Mouse (Mus musculus): ENCODE results near the gene Sumf1. TPM values are rescaled to one million over a fixed set of nuclear protein-coding genes. Genes with fewer than 3 reads are reported as not detected.

Sumf1 gene
- polyA plus RNA-seq, 1 experiment from 2014 or later = 16.2 TPM

DNA sequence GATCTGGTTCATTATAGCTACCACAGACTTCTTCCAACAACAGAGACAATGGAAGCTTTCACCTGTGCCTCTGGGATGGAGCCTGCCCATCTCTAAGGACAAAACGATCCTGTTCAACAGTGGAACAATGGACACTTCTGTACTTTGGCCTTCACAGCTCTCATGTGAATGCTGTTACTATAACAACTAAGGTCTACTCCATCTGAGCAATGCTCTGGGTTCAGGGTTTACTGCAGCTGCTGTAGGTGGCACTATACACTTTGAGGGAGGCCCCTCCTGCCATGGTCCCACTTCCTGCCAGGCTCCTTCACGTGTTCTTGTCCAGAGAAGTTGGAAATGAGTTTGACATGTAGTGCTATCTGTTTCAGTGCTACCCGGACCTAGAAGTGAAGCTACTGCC is 36.9 kb downstream of the Sumf1 start:
- 58% methylated on average over 3 of the region's 3 CpGs for WGBS
- H3K4me1 ChIP-seq (replicated peaks; ENCODE audit: control insufficient read depth, insufficient read depth, low read length) = no peaks in the 10 kb centered on the region
- H3K36me3 ChIP-seq (ENCODE audit: control insufficient read depth, insufficient read depth, low read length) = no peaks in the 10 kb centered on the region
- H3K9me3 ChIP-seq (ENCODE audit: control insufficient read depth, low read length) = no peaks in the 10 kb centered on the region
- H3K4me2 ChIP-seq = no peak overlapping the region
- H3K4me3 ChIP-seq (ENCODE audit: low read depth, low read length) = no peak overlapping the region
- H3K9ac ChIP-seq (ENCODE audit: low read depth, low read length) = no peak overlapping the region
- no peak for DNase-seq (ENCODE audit: low spot score)
- ATAC-seq (replicated peaks; ENCODE audit: low FRiP score) = no peak
- H3K27ac ChIP-seq (ENCODE audit: low read depth, low read length) = no peak overlapping the region
- no peaks in the 10 kb centered on the region for H3K27me3 ChIP-seq (replicated peaks; ENCODE audit: control insufficient read depth, insufficient read depth, low read length)

DNA sequence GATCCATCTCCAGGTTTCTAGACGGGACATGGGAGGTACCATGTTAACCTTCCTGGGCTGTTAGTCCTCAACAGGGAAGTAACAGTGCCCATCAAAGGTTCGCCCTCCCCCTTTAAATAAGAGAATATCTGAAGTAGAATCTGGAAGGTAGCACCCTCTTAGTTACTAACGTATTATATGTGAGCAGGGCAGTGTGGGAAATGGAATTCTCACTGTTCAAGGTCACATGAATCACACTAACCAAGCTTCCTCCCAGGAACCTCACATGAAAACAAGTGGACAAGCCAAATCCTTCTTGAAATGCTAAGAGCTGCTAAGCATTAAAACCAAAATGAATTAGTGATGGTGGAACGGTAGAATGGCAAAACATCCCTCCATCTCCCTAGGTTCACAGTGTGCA is 38.7 kb downstream of the Sumf1 start:
- 88% methylated on average over 4 of the region's 4 CpGs for WGBS
- ATAC-seq (replicated peaks; ENCODE audit: low FRiP score) = no peak
- H3K9me3 ChIP-seq (ENCODE audit: control insufficient read depth, low read length) = no peaks in the 10 kb centered on the region
- no peak overlapping the region for H3K27ac ChIP-seq (ENCODE audit: low read depth, low read length)
- no peak overlapping the region for H3K9ac ChIP-seq (ENCODE audit: low read depth, low read length)
- no peak overlapping the region for H3K4me2 ChIP-seq
- no peaks in the 10 kb centered on the region for H3K4me1 ChIP-seq (replicated peaks; ENCODE audit: control insufficient read depth, insufficient read depth, low read length)
- H3K36me3 ChIP-seq (ENCODE audit: control insufficient read depth, insufficient read depth, low read length) = no peaks in the 10 kb centered on the region; the same call in 1 of the 2 replicates
- no peak overlapping the region for H3K4me3 ChIP-seq (ENCODE audit: low read depth, low read length)
- DNase-seq (ENCODE audit: low spot score) = no peak
- H3K27me3 ChIP-seq (replicated peaks; ENCODE audit: control insufficient read depth, insufficient read depth, low read length) = no peaks in the 10 kb centered on the region

DNA sequence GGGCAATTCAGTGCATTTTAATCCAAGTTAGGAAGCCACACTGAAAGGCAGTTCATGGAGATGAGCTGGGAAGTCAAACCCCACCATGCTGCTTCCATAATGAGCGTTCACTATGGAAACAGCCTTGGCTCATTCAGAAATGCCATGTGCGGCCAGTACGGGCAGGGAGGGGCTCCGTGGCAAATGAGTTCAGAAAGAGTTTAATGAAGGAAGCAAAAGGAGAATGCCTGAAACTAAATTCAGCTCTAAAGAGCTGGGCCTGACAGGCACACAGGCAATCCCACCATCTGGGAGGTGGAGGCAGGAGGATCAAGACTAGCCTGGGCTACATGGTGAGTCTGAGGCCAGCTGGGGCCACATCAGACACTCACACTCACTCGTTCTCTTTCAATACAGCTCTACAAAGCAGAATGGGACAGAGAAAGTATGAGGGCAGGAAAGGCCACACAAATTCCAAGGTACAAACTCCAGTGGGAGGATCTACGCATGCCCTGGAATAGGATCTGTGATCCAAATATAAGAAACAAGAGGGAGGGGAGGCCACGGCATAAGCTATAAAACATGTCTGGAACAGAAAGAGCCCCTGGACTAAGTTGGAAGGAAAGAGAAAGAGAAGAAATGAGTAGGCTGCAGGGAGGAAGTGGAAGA is 39.3 kb downstream of the Sumf1 start:
- Histone ChIP-seq H3K9me3 (ENCODE audit: control insufficient read depth, low read length) (no peaks in the 10 kb centered on the region), H3K36me3 (ENCODE audit: control insufficient read depth, insufficient read depth, low read length) (no peaks in the 10 kb centered on the region; the same call in 1 of the 2 replicates), H3K4me2 (no peak overlapping the region), H3K4me3 (ENCODE audit: low read depth, low read length) (no peak overlapping the region), H3K27ac (ENCODE audit: low read depth, low read length) (no peak overlapping the region), H3K9ac (ENCODE audit: low read depth, low read length) (no peak overlapping the region), H3K4me1 (replicated peaks; ENCODE audit: control insufficient read depth, insufficient read depth, low read length) (no peaks in the 10 kb centered on the region), H3K27me3 (replicated peaks; ENCODE audit: control insufficient read depth, insufficient read depth, low read length) (no peaks in the 10 kb centered on the region)
- ATAC-seq (replicated peaks; ENCODE audit: low FRiP score) = no peak
- 88% methylated on average over 7 of the region's 7 CpGs for WGBS
- no peak for DNase-seq (ENCODE audit: low spot score)

DNA sequence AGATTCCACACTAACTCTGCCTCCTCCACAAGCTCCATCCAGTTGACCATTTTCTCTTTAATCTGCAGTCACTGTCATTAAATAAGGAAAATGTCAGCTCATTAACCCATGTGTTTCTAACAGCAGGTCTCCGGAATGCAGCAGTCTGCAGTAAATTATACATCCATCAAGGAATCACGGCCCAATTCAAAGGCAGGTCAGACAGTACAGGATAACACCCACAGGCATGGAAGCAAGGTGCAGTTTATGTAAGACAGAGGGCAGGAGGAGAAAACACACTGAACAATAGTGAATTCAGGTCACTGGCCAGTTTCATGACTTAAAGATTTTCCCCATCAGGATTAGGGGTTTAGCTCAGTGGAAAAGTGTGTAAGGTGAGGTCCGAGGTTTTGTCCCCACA is 40.1 kb downstream of the Sumf1 start:
- no peak overlapping the region for H3K9ac ChIP-seq (ENCODE audit: low read depth, low read length)
- ATAC-seq (replicated peaks; ENCODE audit: low FRiP score) = no peak
- no peak for DNase-seq (ENCODE audit: low spot score)
- H3K27me3 ChIP-seq (replicated peaks; ENCODE audit: control insufficient read depth, insufficient read depth, low read length) = no peaks in the 10 kb centered on the region
- H3K4me2 ChIP-seq = no peak overlapping the region
- WGBS = 83% methylated on average over 3 of the region's 3 CpGs
- no peak overlapping the region for H3K4me3 ChIP-seq (ENCODE audit: low read depth, low read length)
- no peak overlapping the region for H3K27ac ChIP-seq (ENCODE audit: low read depth, low read length)
- no peaks in the 10 kb centered on the region; the same call in 1 of the 2 replicates for H3K36me3 ChIP-seq (ENCODE audit: control insufficient read depth, insufficient read depth, low read length)
- no peaks in the 10 kb centered on the region for H3K4me1 ChIP-seq (replicated peaks; ENCODE audit: control insufficient read depth, insufficient read depth, low read length)
- no peaks in the 10 kb centered on the region for H3K9me3 ChIP-seq (ENCODE audit: control insufficient read depth, low read length)

DNA sequence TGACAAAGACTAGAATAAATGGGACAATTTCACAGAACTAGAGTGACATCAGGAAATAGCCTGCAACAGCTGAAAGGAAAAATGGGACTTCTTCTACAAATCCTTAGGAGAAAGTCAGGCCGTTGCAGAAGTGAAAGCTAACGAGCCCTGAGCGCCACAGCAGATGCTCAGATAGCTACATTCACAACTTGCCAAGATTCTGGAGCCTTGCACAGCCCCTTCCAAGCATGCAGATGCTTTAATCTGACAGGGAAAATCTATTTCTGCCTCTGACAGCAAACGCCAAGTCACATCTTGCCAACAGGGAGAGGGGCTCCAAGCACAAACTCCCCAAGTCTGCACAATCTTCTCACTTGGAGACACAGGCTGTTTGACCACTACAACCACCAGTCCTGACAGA is 42.6 kb downstream of the Sumf1 start:
- ATAC-seq (replicated peaks; ENCODE audit: low FRiP score) (no peak), DNase-seq (ENCODE audit: low spot score) (no peak)
- WGBS = 89% methylated on average over 4 of the region's 4 CpGs
- Histone ChIP-seq H3K27ac (ENCODE audit: low read depth, low read length) (no peak overlapping the region), H3K9ac (ENCODE audit: low read depth, low read length) (no peak overlapping the region), H3K4me3 (ENCODE audit: low read depth, low read length) (no peak overlapping the region), H3K4me2 (no peak overlapping the region), H3K27me3 (replicated peaks; ENCODE audit: control insufficient read depth, insufficient read depth, low read length) (no peaks in the 10 kb centered on the region), H3K36me3 (ENCODE audit: control insufficient read depth, insufficient read depth, low read length) (no peaks in the 10 kb centered on the region; the same call in 1 of the 2 replicates), H3K9me3 (ENCODE audit: control insufficient read depth, low read length) (no peaks in the 10 kb centered on the region), H3K4me1 (replicated peaks; ENCODE audit: control insufficient read depth, insufficient read depth, low read length) (no peaks in the 10 kb centered on the region)

DNA sequence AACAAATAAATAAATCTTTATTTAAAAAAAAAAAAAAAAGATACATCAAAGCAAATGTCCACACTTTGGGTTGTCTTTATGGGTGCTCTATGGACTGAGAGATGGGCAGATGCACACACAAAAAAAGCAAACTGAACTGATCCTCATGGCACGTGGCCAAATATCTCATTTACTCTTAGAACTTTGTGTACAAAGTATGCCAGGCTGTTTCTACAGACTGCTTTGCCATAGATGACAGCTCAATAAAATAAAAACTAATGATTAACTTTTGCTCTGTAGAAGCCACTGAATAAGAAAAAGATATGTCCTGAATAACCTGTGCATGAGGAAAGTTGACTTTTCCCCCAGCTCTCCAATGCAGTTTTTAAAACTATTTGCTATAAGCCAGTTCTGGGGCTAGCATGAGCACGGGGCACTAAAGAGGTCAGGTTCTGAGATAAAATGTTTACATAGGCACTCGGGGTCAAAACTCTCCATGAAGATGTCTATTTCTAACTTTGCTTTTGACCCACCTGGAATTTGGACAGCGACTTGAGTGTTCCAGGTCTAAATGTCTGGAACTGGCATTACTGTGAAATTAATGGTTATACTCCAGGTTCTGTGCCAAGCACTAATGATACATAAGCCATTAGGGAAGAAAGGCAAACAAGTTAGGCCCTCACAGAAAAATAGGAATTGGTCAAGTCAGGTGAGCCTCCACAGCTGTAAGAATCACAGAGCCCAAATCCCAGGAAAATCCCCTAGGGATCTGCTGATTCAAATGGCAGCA is 44.5 kb downstream of the Sumf1 start:
- Histone ChIP-seq H3K36me3 (ENCODE audit: control insufficient read depth, insufficient read depth, low read length) (no peaks in the 10 kb centered on the region; the same call in 1 of the 2 replicates), H3K4me1 (replicated peaks; ENCODE audit: control insufficient read depth, insufficient read depth, low read length) (no peaks in the 10 kb centered on the region), H3K27ac (ENCODE audit: low read depth, low read length) (no peak overlapping the region), H3K27me3 (replicated peaks; ENCODE audit: control insufficient read depth, insufficient read depth, low read length) (no peaks in the 10 kb centered on the region), H3K4me3 (ENCODE audit: low read depth, low read length) (no peak overlapping the region), H3K4me2 (no peak overlapping the region), H3K9ac (ENCODE audit: low read depth, low read length) (no peak overlapping the region), H3K9me3 (ENCODE audit: control insufficient read depth, low read length) (no peaks in the 10 kb centered on the region)
- DNase-seq (ENCODE audit: low spot score) (no peak), ATAC-seq (replicated peaks; ENCODE audit: low FRiP score) (no peak)
- 66% methylated on average over 4 of the region's 4 CpGs for WGBS

DNA sequence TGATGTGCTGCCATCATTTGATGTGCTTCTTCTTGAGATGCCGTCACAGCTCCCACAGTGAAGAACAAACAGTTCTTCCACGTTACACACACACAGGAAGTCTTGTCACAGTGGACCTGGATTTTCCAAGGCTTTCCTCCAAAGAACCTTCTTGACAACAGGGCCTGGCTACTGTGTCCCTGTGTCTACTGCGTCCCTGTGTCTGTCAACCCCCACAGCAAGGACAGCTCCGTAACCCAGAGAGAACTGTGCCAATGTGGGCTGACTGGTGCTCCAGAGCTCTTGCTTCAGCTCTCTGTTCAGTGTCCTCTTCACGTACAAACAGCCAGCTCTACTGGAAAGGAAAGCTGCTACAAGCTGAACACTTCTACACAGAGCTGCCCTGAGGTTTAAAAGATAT is 48.4 kb downstream of the Sumf1 start:
- ATAC-seq (replicated peaks; ENCODE audit: low FRiP score) (no peak), DNase-seq (ENCODE audit: low spot score) (no peak)
- H3K36me3 ChIP-seq (ENCODE audit: control insufficient read depth, insufficient read depth, low read length) = no peaks in the 10 kb centered on the region; the same call in 1 of the 2 replicates
- H3K9ac ChIP-seq (ENCODE audit: low read depth, low read length) = no peak overlapping the region
- H3K27me3 ChIP-seq (replicated peaks; ENCODE audit: control insufficient read depth, insufficient read depth, low read length) = no peaks in the 10 kb centered on the region
- H3K4me2 ChIP-seq = no peak overlapping the region
- no peaks in the 10 kb centered on the region for H3K4me1 ChIP-seq (replicated peaks; ENCODE audit: control insufficient read depth, insufficient read depth, low read length)
- no peaks in the 10 kb centered on the region for H3K9me3 ChIP-seq (ENCODE audit: control insufficient read depth, low read length)
- H3K4me3 ChIP-seq (ENCODE audit: low read depth, low read length) = no peak overlapping the region
- no peak overlapping the region for H3K27ac ChIP-seq (ENCODE audit: low read depth, low read length)
- WGBS = 87% methylated on average over 5 of the region's 5 CpGs

DNA sequence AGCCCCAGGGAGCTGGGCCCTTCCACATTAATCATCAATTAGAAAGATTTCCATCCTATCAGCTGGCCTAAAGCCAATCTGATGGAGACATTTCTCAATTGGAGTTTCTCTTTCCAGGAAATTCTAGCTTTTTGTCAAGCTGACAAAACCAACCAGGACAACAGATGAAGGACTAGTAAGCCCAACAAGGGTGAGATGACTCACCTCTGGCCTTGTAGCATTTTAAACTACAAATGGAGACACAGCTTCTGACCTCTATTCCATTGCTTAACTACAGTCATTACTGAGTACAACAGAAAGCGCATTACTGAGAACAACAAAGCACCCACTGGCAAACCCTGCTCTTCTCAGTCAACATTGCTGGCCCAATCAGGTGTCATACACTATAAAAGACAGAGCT is 49.1 kb downstream of the Sumf1 start:
- Histone ChIP-seq H3K27me3 (replicated peaks; ENCODE audit: control insufficient read depth, insufficient read depth, low read length) (no peaks in the 10 kb centered on the region), H3K27ac (ENCODE audit: low read depth, low read length) (no peak overlapping the region), H3K4me3 (ENCODE audit: low read depth, low read length) (no peak overlapping the region), H3K9ac (ENCODE audit: low read depth, low read length) (no peak overlapping the region), H3K4me1 (replicated peaks; ENCODE audit: control insufficient read depth, insufficient read depth, low read length) (no peaks in the 10 kb centered on the region), H3K4me2 (no peak overlapping the region), H3K9me3 (ENCODE audit: control insufficient read depth, low read length) (no peaks in the 10 kb centered on the region), H3K36me3 (ENCODE audit: control insufficient read depth, insufficient read depth, low read length) (no peaks in the 10 kb centered on the region; the same call in 1 of the 2 replicates)
- ATAC-seq (replicated peaks; ENCODE audit: low FRiP score) (no peak), DNase-seq (ENCODE audit: low spot score) (no peak)
- 93% methylated on average over 1 of the region's 1 CpGs for WGBS

Measured in liver, embryonic 11.5 days (tissue).